Mouse (Mus musculus) lung, embryonic 14.5 days (tissue): ENCODE results near the gene BC048562. TPM values are rescaled to one million over a fixed set of nuclear protein-coding genes. Genes with fewer than 3 reads are reported as not detected.

ENCODE experiments used
- ATAC-seq: fragments of 200-750 bp; cut with Nextera tagmentation; 2 replicates; pipeline ENCODE4 v1.8.0; 2017; ENCODE audit warnings: mild to moderate bottlenecking, moderate TSS enrichment, moderate library complexity; ENCODE audit not compliant: insufficient read depth
- DNase-seq: peaks from one replicate; pipeline ENCODE4 v3.0.0-alpha.2; 2015
- H3K27ac ChIP-seq: fragments of 300-500 bp; sonication (generic); 2 replicates; pipeline ENCODE4 v1.5.1; 2014; ENCODE audit warnings: low read depth, mild to moderate bottlenecking, moderate library complexity
- H3K27me3 ChIP-seq: fragments of 300-500 bp; sonication (generic); 2 replicates; pipeline ENCODE4 v1.6.1; 2014; ENCODE audit warnings: low read length, control low read depth; ENCODE audit not compliant: insufficient read depth
- H3K36me3 ChIP-seq: fragments of 300-500 bp; sonication (generic); 2 replicates; pipeline ENCODE4 v1.6.1; 2014; ENCODE audit warnings: control low read depth; ENCODE audit not compliant: insufficient read depth
- H3K4me1 ChIP-seq: fragments of 300-500 bp; sonication (generic); 2 replicates; pipeline ENCODE4 v1.6.1; 2014; ENCODE audit warnings: antibody characterized with exemption, control low read depth; ENCODE audit not compliant: insufficient read depth
- H3K4me2 ChIP-seq: fragments of 300-500 bp; sonication (generic); 2 replicates; pipeline ENCODE4 v1.6.1; 2014; ENCODE audit warnings: mild to moderate bottlenecking
- H3K4me3 ChIP-seq: fragments of 300-500 bp; sonication (generic); 2 replicates; pipeline ENCODE4 v1.5.1; 2014; ENCODE audit warnings: low read depth, low read length
- H3K9ac ChIP-seq: fragments of 300-500 bp; sonication (generic); 2 replicates; pipeline ENCODE4 v1.6.1; 2014
- H3K9me3 ChIP-seq: fragments of 300-500 bp; sonication (generic); 2 replicates; pipeline ENCODE4 v1.6.1; 2016; ENCODE audit warnings: low read depth, low read length, control low read depth
- CTCF ChIP-seq: IDR thresholded peaks from 2 replicates; pipeline ENCODE4 v1.5.1; 2016; ENCODE audit warnings: antibody characterized with exemption, low read depth
- WGBS: fragments of 180-500 bp; shearing (Covaris S2); extraction: QIAGEN DNeasy Blood & Tissue Kit; methylation state at CpG from one replicate; pipeline ENCODE4 v1.1.7; 2014; 5-methylcytosine and 5-hydroxymethylcytosine counted together
- polyA plus RNA-seq: library from polyadenylated mRNA; unstranded; fragments of >200 nt; fragmentation: Nextera tagmentation; extraction: Ambion mirVana; gene quantifications from 2 replicates; pipeline ENCODE4 v1.2.1, GENCODE M21; 2014

The BC048562 gene
- polyA plus RNA-seq = not detected in 2 replicates

DNA sequence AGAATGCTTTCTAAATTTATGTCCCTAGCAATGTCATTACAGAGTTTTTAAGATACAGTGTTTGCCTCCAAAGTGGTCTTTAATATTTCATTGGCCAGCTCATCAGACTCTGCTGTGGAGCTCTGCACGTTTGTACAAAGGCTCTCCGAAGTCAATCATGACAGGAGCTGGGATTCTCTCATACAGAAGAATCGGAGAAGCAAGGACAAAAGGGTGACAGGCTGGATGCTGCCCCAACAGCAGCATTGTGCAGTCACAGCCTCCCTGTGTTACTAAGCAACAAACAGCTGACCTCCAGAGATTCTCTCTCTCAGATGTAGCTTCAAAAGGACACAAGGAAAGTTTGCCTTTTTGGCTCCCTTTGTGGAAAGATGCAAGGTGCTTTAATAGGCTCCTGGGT, at the start of gene BC048562:
BC048562 (plus strand) TSS at position 301 of the 400 bp plus-strand sequence.
- Histone ChIP-seq H3K27me3 (no peaks in the 10 kb centered on the region), H3K4me1 (no peaks in the 10 kb centered on the region), H3K9ac (no peak within 1 kb of the TSS), H3K4me2 (no peak within 1 kb of the TSS), H3K4me3 (no peak within 1 kb of the TSS), H3K36me3 (no peaks in the 10 kb centered on the region), H3K9me3 (no peaks in the 10 kb centered on the region), H3K27ac (no peak within 1 kb of the TSS)
- DNase-seq = no peak
- WGBS = 70% methylated on average over 3 of the region's 3 CpGs
- no peak for ATAC-seq
- TF ChIP-seq CTCF = no peak

DNA sequence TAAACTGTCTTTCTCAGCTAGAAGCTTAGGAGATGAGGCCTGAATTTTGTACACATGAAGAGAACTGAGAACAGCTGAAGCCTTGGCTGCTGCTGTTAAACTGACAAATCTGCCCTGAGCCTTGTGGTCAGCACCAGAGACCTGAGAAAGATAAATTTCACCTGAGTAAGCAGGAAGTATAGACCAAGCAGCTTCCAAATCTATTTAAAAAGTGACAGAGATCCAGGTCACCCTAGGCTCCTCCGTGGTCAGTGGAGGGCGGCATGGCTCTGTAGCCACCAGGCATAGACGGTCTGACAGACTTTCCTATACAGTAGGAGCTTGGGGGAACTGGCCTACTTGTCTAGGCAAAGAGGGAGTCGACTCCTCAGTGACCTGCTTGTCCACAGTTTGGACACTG, 49.5 kb upstream of the BC048562 start:
- H3K27me3 ChIP-seq = no peaks in the 10 kb centered on the region
- no peak for DNase-seq
- H3K9me3 ChIP-seq = no peaks in the 10 kb centered on the region
- H3K4me2 ChIP-seq = no peak overlapping the region
- H3K36me3 ChIP-seq = peaks cover 92% of the 10 kb centered on the region
- no peak for TF ChIP-seq CTCF
- H3K4me1 ChIP-seq = no peaks in the 10 kb centered on the region
- H3K4me3 ChIP-seq = no peak overlapping the region
- no peak for ATAC-seq
- WGBS = 85% methylated on average over 4 of the region's 4 CpGs
- no peak overlapping the region for H3K27ac ChIP-seq
- no peak overlapping the region for H3K9ac ChIP-seq

DNA sequence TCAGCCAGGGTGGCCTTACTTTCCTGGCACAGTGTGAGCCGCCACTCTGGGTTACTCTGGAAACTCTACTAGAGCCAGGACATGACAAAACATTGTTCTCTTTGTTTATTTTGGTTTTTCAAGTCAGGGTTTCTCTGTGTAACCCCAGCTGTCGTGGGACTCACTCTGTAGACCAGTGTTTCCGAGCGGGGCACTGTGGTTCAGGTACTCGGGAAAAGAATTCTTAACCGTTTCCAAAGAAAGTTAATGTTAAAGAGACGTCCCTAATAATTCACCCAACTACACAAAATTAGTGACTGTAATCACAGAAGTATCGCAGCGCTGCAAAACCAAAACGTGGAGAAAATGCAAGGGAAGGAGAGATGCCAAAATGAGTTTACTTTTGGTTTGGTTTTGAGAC, 47.7 kb upstream of the BC048562 start:
- no peak for DNase-seq
- no peaks in the 10 kb centered on the region for H3K4me1 ChIP-seq
- no peaks in the 10 kb centered on the region for H3K27me3 ChIP-seq
- H3K4me3 ChIP-seq = no peak overlapping the region
- H3K27ac ChIP-seq = no peak overlapping the region
- WGBS = 73% methylated on average over 10 of the region's 10 CpGs
- H3K9me3 ChIP-seq = no peaks in the 10 kb centered on the region
- H3K9ac ChIP-seq = no peak overlapping the region
- no peak for TF ChIP-seq CTCF
- no peak for ATAC-seq
- no peak overlapping the region for H3K4me2 ChIP-seq
- H3K36me3 ChIP-seq = peaks cover 92% of the 10 kb centered on the region

DNA sequence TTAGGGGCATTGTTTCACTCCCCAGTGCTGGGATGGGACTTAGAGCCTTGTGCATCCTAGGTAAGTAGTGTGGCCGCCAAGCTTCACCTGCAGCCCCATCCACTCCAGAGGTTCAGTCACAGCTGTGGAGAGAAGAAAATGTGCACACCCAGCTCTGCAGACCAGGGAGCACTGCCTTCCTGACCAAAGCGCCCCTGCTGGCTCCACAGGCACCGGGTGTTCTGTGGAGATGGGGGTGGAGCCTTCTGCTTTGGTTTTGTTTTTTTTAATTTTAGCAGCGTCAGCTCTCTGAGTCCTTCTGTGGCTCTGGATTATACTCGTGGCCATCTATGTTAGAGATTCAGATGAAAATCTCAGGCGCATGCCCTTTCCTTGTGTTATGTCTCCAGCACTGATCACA, 47.1 kb upstream of the BC048562 start:
- no peak overlapping the region for H3K9ac ChIP-seq
- no peak overlapping the region for H3K27ac ChIP-seq
- TF ChIP-seq CTCF = no peak
- 76% methylated on average over 6 of the region's 6 CpGs for WGBS
- no peaks in the 10 kb centered on the region for H3K27me3 ChIP-seq
- no peak overlapping the region for H3K4me3 ChIP-seq
- H3K36me3 ChIP-seq = peaks cover 86% of the 10 kb centered on the region
- H3K4me1 ChIP-seq = no peaks in the 10 kb centered on the region
- DNase-seq = no peak
- no peaks in the 10 kb centered on the region for H3K9me3 ChIP-seq
- no peak for ATAC-seq
- no peak overlapping the region for H3K4me2 ChIP-seq

DNA sequence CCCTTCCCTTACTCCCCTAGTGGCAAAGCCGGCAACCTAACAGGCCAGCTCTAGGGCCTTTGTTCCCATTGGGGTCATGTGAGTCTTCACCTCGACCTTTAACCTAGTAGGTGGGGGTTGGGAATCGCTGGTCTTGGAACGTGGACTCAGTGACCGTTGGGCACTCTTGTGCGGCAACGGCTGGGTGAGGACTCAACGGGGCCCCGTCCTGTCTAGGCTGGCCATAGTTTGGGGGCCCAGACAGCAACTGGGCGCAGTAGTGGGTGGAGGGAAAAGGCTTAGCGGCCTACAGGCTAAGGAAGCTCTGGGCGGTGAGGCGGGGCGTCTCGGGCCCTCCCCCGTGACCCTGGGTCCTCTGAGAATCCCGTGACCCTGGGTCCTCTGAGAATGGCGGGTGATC, 43.6 kb upstream of the BC048562 start, which contains the start of gene 1700102P08Rik:
1700102P08Rik (plus strand) TSS at position 130 of the 400 bp plus-strand sequence.
- Histone ChIP-seq H3K9me3 (no peaks in the 10 kb centered on the region), H3K9ac (no peak within 1 kb of the TSS), H3K4me1 (no peaks in the 10 kb centered on the region), H3K27me3 (no peaks in the 10 kb centered on the region), H3K4me3 (no peak within 1 kb of the TSS), H3K27ac (no peak within 1 kb of the TSS), H3K36me3 (peaks cover 53% of the 10 kb centered on the region), H3K4me2 (no peak within 1 kb of the TSS)
- no peak for TF ChIP-seq CTCF
- DNase-seq (no peak), ATAC-seq (no peak)
- WGBS = 66% methylated on average over 18 of the region's 18 CpGs

DNA sequence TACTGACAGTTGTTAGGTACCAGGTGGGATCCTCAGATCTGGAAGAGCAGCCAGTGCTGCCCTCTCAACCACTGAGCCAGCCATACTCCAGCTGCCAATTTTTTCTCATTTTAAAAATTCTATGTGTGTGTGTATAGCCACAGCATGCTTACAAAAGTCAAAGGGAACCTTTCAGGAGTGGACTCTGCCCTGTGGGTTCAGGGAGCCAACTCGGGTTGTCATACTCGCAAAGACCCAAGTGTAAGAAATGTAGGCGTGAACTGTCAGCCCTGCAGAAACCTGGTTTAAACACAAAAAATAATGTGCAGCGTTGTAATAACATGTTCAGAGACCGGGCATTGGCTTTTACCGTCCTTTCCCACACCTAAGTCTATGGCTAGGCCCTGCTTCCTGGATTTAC, 42.1 kb upstream of the BC048562 start:
- Histone ChIP-seq H3K9ac (no peak overlapping the region), H3K4me3 (no peak overlapping the region), H3K27ac (no peak overlapping the region), H3K4me2 (no peak overlapping the region), H3K9me3 (no peaks in the 10 kb centered on the region), H3K27me3 (no peaks in the 10 kb centered on the region), H3K36me3 (peaks cover 38% of the 10 kb centered on the region), H3K4me1 (no peaks in the 10 kb centered on the region)
- 92% methylated on average over 6 of the region's 6 CpGs for WGBS
- no peak for TF ChIP-seq CTCF
- ATAC-seq (no peak), DNase-seq (no peak)

DNA sequence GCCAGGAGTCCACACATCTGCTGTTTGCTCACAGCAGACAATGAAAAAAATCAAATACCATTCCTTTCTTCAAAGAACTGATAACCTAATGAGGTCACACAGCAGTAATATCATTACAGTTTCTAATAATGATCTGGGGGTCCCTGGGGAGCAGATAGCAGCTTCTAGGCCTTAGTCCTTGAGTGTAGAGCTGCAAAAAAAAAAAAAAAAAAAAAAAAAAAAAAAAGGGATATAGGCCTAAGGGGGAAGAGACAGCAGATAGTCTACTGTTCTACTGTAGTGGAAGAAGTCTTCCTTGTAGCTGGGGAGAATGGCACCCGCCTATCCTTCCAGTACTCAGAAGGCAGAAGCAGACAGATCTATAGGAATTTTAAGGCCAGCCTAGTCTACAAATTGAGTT, 40.9 kb upstream of the BC048562 start:
- no peak overlapping the region for H3K27ac ChIP-seq
- H3K36me3 ChIP-seq = peaks cover 28% of the 10 kb centered on the region
- H3K4me2 ChIP-seq = no peak overlapping the region
- H3K27me3 ChIP-seq = no peaks in the 10 kb centered on the region
- TF ChIP-seq CTCF = no peak
- DNase-seq (no peak), ATAC-seq (no peak)
- H3K9ac ChIP-seq = no peak overlapping the region
- WGBS = 91% methylated on average over 1 of the region's 1 CpGs
- H3K4me1 ChIP-seq = no peaks in the 10 kb centered on the region
- H3K4me3 ChIP-seq = no peak overlapping the region
- no peaks in the 10 kb centered on the region for H3K9me3 ChIP-seq

DNA sequence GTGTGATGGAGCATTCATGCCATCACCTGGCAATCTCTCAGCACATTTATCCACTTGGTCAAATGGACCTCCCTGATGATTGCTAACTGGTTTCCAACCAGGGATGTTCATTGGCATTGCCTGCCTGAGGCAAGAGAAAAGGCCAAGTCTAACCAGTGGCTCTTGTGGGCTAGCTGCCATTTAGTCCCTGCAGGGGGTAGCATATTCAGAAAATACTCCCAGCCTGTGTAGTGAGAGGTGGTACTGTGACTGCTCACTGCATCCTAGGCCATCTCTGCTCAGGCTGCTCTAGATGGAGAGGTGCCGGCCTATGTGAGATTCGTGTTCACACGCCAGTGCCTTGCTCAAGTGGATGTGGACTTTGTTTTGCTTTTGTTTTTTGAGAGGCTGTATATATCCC, 38.0 kb upstream of the BC048562 start:
- 85% methylated on average over 3 of the region's 3 CpGs for WGBS
- no peak for ATAC-seq
- no peak for TF ChIP-seq CTCF
- Histone ChIP-seq H3K27ac (no peak overlapping the region), H3K4me1 (no peaks in the 10 kb centered on the region; the same call in 1 of the 2 replicates), H3K4me2 (no peak overlapping the region), H3K4me3 (no peak overlapping the region), H3K36me3 (peaks cover 2% of the 10 kb centered on the region; the same call in 1 of the 2 replicates), H3K27me3 (no peaks in the 10 kb centered on the region), H3K9ac (no peak overlapping the region), H3K9me3 (no peaks in the 10 kb centered on the region)
- no peak for DNase-seq
